Mouse (Mus musculus) cerebellum, adult 11-12 months (tissue): ENCODE measurements around the gene Psg18.
"Not testable (repeated sequence)": the region's sequence is repeated elsewhere in the genome, so short reads cannot be mapped to it uniquely, and the experiment has no call there.

Source experiments
- DNase-seq: peaks from one replicate; pipeline ENCODE4 v3.0.0; 2022

Gene Psg18

DNA sequence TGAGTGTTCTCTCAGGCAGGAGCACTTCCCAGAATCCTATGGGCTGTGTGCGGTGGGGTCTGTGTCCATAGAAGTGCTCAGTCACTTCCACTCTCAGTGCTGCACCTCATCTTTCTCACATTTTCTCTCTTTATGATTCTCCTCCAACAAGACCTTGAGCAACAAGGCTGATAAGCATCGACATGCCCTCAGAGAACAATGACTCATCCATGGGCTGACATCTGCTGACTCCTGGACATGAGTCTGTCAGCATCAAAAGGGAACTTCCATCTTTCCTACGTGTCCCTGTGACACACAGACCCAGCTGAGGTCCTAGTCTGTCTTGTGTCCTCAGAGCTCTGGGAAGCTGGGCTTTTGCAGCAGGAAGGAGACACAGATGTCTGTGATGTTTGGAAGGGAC is at the start of gene Psg18:
Psg18 (minus strand) TSS at position 101 of the 400 bp plus-strand sequence.
- DNase-seq, result not testable (repeated sequence)

DNA sequence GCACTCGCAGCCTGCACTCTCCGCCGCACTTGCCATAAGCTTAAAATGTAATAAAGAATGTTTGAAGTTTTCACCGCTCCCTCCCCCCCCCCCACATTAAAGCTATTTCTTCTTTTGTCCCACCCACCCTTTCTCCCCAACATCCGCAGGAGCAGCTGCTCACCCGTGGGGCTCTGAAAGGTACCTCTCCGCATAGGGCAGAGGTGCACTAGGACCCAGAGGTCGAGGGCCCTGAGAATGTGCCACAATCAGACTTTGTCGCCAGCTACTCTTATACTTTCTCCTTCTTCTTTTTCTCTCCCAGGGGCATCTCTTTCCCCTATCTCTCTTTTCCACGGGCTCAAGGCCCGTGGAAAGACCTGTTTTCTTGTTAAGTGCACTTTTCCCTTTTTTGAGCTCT is 48.6 kb upstream of the Psg18 start:
- DNase-seq, result no peak

DNA sequence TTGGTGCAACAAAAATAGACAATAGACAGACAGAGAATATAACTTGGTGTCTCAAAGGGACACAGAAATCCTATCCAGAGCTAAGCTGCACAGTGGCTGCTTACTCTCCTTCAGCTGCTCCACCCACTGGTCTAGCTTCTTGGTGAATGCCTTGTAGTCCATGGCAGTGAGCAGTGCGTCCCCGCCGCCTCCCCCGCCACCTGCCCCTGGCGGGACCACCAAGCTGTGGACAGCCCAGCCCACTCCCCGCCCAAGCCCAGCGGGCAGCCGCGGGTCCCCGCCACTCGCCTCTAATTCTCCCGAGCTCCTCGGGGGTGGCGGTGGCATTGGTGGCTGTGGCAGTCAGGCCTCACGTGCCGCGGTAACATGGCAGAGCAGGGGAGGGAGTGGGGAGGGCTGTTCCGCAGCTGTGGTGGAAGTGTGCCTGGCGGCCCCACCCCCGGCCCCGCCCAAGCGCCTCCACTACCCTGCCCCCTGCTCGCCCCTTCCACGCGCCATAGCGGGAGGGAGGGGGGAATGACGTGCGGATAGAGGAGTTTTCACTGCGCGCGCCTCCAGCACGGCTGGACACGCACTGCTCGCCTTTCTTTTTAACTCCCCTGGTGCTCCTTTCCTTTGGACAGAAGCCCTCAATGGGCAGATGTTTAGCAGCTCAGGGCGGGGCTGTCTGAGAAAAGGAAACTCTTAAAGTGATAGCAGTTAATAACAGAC is 47.9 kb upstream of the Psg18 start:
- no peak for DNase-seq

DNA sequence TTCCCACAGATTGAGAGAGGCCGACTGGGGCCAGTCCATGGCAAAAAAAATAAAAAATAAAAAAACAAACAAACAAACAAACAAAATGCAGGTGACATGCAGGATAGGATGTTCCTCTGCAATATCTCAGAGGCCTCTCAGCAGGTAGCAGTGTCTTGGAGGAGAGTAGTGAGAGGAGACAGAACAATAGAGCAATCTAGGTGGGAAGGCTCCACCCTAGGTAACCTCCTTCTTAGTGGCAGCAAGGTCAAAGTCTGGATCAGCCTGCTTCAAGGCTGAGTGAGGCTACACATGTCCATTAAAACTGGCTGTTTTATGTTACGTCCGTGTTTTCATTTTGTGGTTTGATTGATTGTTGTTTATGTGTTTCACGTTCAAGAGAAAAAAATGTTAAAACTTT is 36.7 kb upstream of the Psg18 start:
- DNase-seq, result not testable (repeated sequence)

DNA sequence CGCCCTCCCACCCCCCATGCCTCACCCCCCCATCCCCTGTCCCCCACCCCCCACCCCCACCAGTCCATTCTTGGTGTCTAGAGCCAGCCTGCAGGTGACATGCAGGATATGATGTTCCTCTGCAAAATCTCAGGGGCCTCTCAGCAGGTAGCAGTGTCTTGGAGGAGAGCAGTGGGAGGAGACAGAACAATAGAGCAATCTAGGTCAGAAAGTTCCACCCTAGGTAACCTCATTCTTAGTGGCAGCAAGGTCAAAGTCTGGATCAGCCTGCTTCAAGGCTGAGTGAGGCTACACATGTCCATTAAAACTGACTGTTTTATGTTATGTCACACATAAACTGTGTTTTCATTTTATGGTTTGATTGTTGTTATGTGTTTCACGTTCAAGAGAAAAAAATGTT is 23.5 kb upstream of the Psg18 start:
- DNase-seq, result no peak

DNA sequence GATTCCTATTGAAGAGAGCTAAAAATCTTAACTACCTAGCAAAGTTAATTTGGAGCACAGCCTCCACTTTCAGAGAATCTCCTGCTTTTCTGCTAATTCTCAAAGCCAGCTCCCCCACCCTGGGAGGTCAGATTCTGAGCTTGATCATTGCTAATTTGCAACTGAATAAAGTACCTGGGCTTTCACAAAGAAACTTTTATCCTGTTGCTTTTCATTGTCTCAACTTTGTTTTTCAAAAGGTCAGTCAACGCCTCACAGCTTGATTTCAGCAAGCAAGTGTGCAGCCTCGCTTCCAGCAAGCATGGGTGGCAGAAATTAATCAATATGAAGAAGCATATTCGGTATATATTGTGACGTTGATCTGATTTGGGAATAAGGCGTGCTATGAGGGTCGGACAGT is 19.4 kb downstream of the Psg18 start:
- not testable (repeated sequence) for DNase-seq
